Mouse (Mus musculus) forebrain, embryonic 11.5 days (tissue): ENCODE data around the gene Sbno2. TPM values are rescaled to one million over a fixed set of nuclear protein-coding genes. Genes with fewer than 3 reads are reported as not detected.
"Not testable (repeated sequence)": the region's sequence is repeated elsewhere in the genome, so short reads cannot be mapped to it uniquely, and the experiment has no call there.

Experiments used
- ATAC-seq: fragments of 200-750 bp; cut with Nextera tagmentation; replicated peaks from 2 replicates; pipeline ENCODE4 v1.8.0; 2017; ENCODE audit warnings: moderate TSS enrichment; ENCODE audit not compliant: low FRiP score
- DNase-seq: peaks from one replicate; pipeline ENCODE4 v3.0.0-alpha.2; 2017; ENCODE audit warnings: low spot score
- H3K27ac ChIP-seq: fragments of 300-500 bp; sonication (generic); 2 replicates; pipeline ENCODE4 v1.5.1; 2014; ENCODE audit warnings: low read depth, low read length
- H3K27me3 ChIP-seq: fragments of 300-500 bp; sonication (generic); 2 replicates; pipeline ENCODE4 v1.6.1; 2014; ENCODE audit warnings: mild to moderate bottlenecking, low read length, mixed read lengths; ENCODE audit not compliant: control insufficient read depth, insufficient read depth
- H3K36me3 ChIP-seq: fragments of 300-500 bp; sonication (generic); 2 replicates; pipeline ENCODE4 v1.6.1; 2014; ENCODE audit warnings: mild to moderate bottlenecking, low read length, moderate library complexity, mixed read lengths; ENCODE audit not compliant: control insufficient read depth, insufficient read depth
- H3K4me1 ChIP-seq: fragments of 300-500 bp; sonication (generic); replicated peaks from 2 replicates; pipeline ENCODE4 v1.6.1; 2014; ENCODE audit warnings: low read length, mixed read lengths; ENCODE audit not compliant: control insufficient read depth, insufficient read depth
- H3K4me2 ChIP-seq: fragments of 300-500 bp; sonication (generic); 2 replicates; pipeline ENCODE4 v1.6.1; 2014; ENCODE audit warnings: low read depth, mild to moderate bottlenecking, low read length, moderate library complexity, mixed read lengths; ENCODE audit not compliant: severe bottlenecking
- H3K4me3 ChIP-seq: fragments of 300-500 bp; sonication (generic); 2 replicates; pipeline ENCODE4 v1.5.1; 2014; ENCODE audit warnings: low read depth, low read length
- H3K9ac ChIP-seq: fragments of 300-500 bp; sonication (generic); 2 replicates; pipeline ENCODE4 v1.6.1; 2014; ENCODE audit warnings: low read length
- H3K9me3 ChIP-seq: fragments of 300-500 bp; sonication (generic); 2 replicates; pipeline ENCODE4 v1.6.1; 2016; ENCODE audit warnings: low read length, mixed read lengths; ENCODE audit not compliant: control insufficient read depth
- WGBS: fragments of 180-500 bp; shearing (Covaris S2); extraction: QIAGEN DNeasy Blood & Tissue Kit; methylation state at CpG from one replicate; pipeline ENCODE4 v1.1.7; 2014; 5-methylcytosine and 5-hydroxymethylcytosine counted together
- polyA plus RNA-seq: library from polyadenylated mRNA; unstranded; fragments of >200 nt; fragmentation: Nextera tagmentation; extraction: Ambion mirVana; gene quantifications from 2 replicates; pipeline ENCODE4 v1.2.1, GENCODE M21; 2014

Sbno2 gene
- polyA plus RNA-seq, 1 experiment from 2014 or later = 13.6 TPM

GRCm38 (mm10) chr10:80055891-80056290, 49.5 kb downstream of the Sbno2 start:
- Histone ChIP-seq H3K4me2 (no peak overlapping the region), H3K27ac (no peak overlapping the region)
- no peak for DNase-seq

DNA sequence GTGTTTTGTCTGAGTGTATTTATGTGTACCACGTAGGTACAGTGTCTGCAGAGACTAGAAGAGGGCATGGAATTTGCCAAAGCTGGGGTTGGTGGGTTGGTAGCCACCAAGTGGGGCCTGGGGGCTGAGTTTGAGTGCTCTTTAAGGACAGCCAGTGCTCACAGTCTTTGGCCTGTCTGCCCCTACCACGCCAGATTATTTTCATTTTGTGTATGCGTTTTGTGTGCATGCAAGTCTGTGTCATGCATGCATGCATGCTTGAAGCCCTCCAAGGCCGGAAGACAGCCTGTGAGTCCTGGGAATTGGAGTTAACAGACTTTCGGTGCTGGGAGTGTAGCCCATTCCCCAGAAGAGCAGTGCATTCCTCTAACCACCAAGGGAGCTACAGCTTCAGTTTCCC, 50.0 kb downstream of the Sbno2 start:
- no peak overlapping the region for H3K9ac ChIP-seq

More at GRCm38 (mm10) chr10:80055891-80056290, 49.5 kb downstream of the Sbno2 start:
- Histone ChIP-seq H3K4me1 (peaks cover 10% of the 10 kb centered on the region; the same call in 1 of the 2 replicates), H3K36me3 (no peaks in the 10 kb centered on the region; the same call in 1 of the 2 replicates), H3K9ac (no peak overlapping the region), H3K4me3 (no peak overlapping the region), H3K27me3 (no peaks in the 10 kb centered on the region), H3K9me3 (no peaks in the 10 kb centered on the region)
- WGBS = 89% methylated on average over 8 of the region's 10 CpGs
- ATAC-seq = no peak

GRCm38 (mm10) chr10:80054911-80055310, 50.5 kb downstream of the Sbno2 start:
- not testable (repeated sequence) for ATAC-seq, DNase-seq
- peak overlapping the region; percentile 75 for H3K4me3 ChIP-seq

More for the DNA sequence above, 50.0 kb downstream of the Sbno2 start:
- H3K27me3 ChIP-seq = no peaks in the 10 kb centered on the region
- no peak overlapping the region for H3K27ac ChIP-seq
- H3K36me3 ChIP-seq = no peaks in the 10 kb centered on the region; the same call in 1 of the 2 replicates
- no peaks in the 10 kb centered on the region for H3K9me3 ChIP-seq
- H3K4me2 ChIP-seq = peak overlapping the region; percentile 79
- WGBS = 89% methylated on average over 5 of the region's 5 CpGs
- no peak for DNase-seq
- no peak for ATAC-seq
- H3K4me1 ChIP-seq = peaks cover 10% of the 10 kb centered on the region; the same call in 1 of the 2 replicates
- H3K4me3 ChIP-seq = peak overlapping the region; percentile 75

GRCm38 (mm10) chr10:80053831-80054815, 51.2 kb downstream of the Sbno2 start:
- Histone ChIP-seq H3K4me2 (peak overlapping the region; percentile 79), H3K27ac (peak overlapping the region; percentile 95), H3K27me3 (no peaks in the 10 kb centered on the region), H3K36me3 (no peaks in the 10 kb centered on the region; the same call in 1 of the 2 replicates), H3K4me3 (peak overlapping the region; percentile 75), H3K9ac (peak overlapping the region; percentile 88), H3K9me3 (no peaks in the 10 kb centered on the region), H3K4me1 (peaks cover 10% of the 10 kb centered on the region; the same call in 1 of the 2 replicates)
- 3% methylated on average over 77 of the region's 77 CpGs for WGBS
- DNase-seq = no peak
- ATAC-seq = peak; percentile 62

More at GRCm38 (mm10) chr10:80054911-80055310, 50.5 kb downstream of the Sbno2 start:
- H3K4me1 ChIP-seq, H3K9me3 ChIP-seq, H3K27ac ChIP-seq, H3K36me3 ChIP-seq, H3K27me3 ChIP-seq: not testable (repeated sequence)
- 52% methylated on average over 3 of the region's 3 CpGs for WGBS
- peak overlapping the region; percentile 79 for H3K4me2 ChIP-seq
- H3K9ac ChIP-seq = peak overlapping the region; percentile 88

DNA sequence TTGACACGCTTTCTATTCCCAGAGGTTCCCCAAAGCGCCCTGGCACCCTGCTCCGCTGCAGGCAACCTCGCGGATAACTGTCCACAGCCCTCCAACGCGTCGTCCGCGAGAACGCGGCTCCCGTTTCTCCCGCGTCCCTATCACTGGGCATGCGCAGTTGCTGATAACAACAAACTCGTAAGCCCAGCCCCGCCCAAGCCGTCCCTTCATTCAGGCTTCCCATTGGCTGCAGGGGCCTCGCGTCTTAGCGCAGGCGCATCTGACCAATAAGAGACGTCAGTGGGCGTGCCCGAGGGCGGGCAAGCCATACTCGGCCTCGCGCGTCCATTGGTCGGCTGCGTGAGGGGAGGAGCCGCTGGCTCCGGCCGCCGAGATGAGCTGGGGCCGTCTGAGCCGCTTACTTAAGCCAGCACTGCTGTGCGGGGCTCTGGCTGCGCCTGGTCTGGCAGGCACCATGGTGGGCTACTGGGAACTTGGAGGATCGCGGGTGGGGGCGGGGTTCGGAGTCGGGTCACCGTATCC, 52.1 kb downstream of the Sbno2 start:
- Histone ChIP-seq H3K4me2 (peak overlapping the region; percentile 79), H3K27me3 (no peaks in the 10 kb centered on the region), H3K4me1 (peaks cover 17% of the 10 kb centered on the region), H3K36me3 (no peaks in the 10 kb centered on the region; the same call in 1 of the 2 replicates), H3K9me3 (no peaks in the 10 kb centered on the region), H3K4me3 (peak overlapping the region; percentile 75), H3K9ac (peak overlapping the region; percentile 88), H3K27ac (peak overlapping the region; percentile 95)
- DNase-seq = peak; percentile 100
- ATAC-seq = peak; percentile 94
- WGBS = under 1% methylated on average over 47 of the region's 47 CpGs

- ATAC-seq (no peak), DNase-seq (no peak)
- no peak overlapping the region for H3K4me3 ChIP-seq
- H3K27me3 ChIP-seq = no peaks in the 10 kb centered on the region
- H3K9ac ChIP-seq = no peak overlapping the region
- no peaks in the 10 kb centered on the region for H3K9me3 ChIP-seq
- no peaks in the 10 kb centered on the region; the same call in 1 of the 2 replicates for H3K36me3 ChIP-seq
- WGBS = 76% methylated on average over 5 of the region's 5 CpGs
- H3K27ac ChIP-seq = no peak overlapping the region
- H3K4me2 ChIP-seq = no peak overlapping the region
- H3K4me1 ChIP-seq = peaks cover 20% of the 10 kb centered on the region
These were observed 53.0 kb downstream of the Sbno2 start for GRCm38 (mm10) chr10:80052374-80052764.

- no peak overlapping the region for H3K27ac ChIP-seq
- H3K9ac ChIP-seq = no peak overlapping the region
- H3K27me3 ChIP-seq = no peaks in the 10 kb centered on the region
- H3K4me2 ChIP-seq = no peak overlapping the region
- no peak overlapping the region for H3K4me3 ChIP-seq
- no peak for DNase-seq
- ATAC-seq = no peak
- WGBS = 26% methylated on average over 14 of the region's 14 CpGs
- H3K4me1 ChIP-seq = peaks cover 20% of the 10 kb centered on the region
- no peaks in the 10 kb centered on the region for H3K9me3 ChIP-seq
- H3K36me3 ChIP-seq = no peaks in the 10 kb centered on the region; the same call in 1 of the 2 replicates
These were observed 53.6 kb downstream of the Sbno2 start for GRCm38 (mm10) chr10:80051618-80052373.
